Mouse (Mus musculus): ENCODE data around the gene Trnt1.

DNA sequence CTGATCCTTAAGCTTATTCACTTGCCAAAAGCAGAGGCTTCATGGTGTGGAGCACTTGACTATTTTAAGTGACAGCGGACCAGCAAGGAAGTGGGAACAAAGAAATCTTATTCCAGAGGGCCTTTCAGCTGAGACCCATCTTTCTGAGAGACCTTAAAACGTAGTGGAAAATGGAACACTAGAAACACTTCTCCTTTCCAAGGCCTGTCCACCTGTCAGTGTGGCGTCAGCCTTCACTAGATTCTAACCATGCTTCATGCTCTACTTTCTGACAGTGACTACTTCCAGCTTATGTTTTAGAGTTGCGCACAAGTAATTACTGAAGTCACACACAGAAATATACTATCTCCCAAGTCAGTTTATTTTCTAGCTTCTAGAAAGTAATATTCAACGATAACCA, 23.6 kb downstream of the Trnt1 start:
- TF ChIP-seq POLR2A (IDR thresholded peaks at IDR 0.05; ENCODE audit: borderline replicate concordance, insufficient read depth, low read length) = no peak
- no peak for TF ChIP-seq CTCF (IDR thresholded peaks at IDR 0.05; ENCODE audit: borderline replicate concordance, insufficient read depth, low read depth, low read length)

All from cerebellum, adult 2 months (tissue).